Mouse (Mus musculus) B cell, adult 2 months (primary cell): Measurements from ENCODE around the gene Neurl1b.

Source experiments
- DNase-seq, 2 experiments: peaks; one replicate each; pipeline ENCODE4 v3.0.0; 2022

Neurl1b gene

DNA sequence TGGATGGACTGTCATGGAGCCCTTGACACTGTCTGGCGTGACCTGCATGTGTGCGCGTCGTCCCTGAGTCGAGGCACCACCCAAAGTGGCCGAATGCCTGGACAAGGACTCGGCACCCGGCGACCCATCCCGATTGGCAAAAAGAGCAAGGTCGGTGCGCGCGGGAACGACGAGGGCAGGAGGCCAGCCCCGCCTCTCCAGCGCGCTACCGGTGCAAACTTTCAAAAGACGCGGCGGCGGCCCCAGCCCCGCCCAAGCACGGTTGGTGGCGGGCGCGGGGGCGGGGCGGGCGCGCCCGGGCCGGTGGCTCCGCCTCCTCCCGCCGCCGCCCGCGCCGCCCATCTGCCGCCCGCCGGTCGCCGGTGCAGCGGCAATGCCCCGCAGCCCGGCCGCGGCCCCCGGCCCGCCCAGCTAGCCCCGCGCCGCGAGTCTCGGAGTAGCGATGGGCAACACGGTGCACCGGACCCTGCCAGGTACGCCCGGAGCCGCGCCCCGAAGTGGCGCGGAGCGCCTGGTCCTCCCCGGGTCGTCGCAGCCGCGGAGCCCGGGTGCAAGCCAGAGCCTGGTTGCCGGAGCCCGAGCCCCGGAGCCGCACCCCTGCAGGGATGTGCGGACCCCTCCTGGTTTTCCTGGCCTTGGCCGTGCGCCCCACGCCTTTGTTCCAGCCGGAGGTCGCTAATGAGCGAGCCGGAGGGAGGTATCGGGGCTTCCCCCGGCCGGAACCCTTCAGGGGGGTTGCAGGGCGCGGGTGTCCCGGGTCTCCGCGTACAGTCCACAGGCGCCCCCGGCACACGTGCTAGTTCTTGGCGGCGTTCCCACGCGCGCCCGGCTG is at the start of gene Neurl1b:
Gene Neurl1b (plus strand): TSS at position 307 of the 832 bp plus-strand sequence.
- peak; percentile 43 to 50 for DNase-seq

DNA sequence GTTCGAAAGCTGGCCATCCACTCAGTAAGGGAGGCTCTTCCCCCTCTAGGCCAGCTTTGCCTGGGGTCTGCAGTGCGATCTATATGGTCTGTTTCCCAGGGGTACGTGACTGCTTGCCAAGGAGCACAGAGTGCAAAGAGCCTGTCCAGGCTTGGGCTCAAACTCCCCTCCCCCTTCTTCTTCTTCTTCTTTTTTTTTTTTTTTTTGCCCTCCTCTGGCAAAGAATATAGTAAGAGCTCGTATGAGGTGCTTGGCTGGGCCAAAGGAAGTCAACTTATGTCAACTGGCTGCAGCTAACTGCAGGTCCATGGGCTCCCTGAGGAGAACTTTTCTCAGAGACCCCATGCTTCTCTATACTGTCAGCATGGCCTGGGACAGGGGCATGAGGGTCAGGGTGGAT is 47.8 kb upstream of the Neurl1b start:
- DNase-seq: no peak

DNA sequence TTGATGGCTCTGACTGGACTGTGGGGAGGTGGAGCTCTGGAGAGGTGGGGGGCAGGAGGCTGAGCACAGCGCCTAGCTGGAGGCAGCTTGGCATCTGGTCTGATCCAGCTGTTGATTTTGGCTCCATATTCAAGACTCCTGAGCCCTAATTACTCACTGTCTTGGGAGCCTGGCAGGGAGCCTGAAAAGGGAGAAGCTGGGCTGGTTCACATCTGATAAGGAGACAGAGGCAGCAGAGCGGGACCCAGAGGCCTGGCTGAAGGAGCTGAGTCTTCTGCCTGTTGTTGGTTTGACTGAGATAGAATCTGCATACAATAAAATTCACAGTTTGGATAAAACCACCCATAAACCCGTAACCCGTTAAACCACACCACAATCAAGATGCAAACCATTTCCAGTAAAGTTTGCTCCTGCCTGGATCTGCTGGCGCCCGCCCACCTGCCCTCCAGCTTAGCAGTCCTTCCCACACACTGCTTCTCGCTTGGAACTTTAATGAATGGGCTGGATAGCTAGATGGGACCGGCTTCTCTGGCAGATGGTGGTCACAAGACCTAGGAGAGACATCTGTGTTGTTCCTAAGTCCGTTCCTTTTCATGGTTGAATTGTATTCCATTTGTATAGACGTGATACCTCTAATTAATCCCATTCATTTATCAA is 46.2 kb upstream of the Neurl1b start:
- no peak for DNase-seq

DNA sequence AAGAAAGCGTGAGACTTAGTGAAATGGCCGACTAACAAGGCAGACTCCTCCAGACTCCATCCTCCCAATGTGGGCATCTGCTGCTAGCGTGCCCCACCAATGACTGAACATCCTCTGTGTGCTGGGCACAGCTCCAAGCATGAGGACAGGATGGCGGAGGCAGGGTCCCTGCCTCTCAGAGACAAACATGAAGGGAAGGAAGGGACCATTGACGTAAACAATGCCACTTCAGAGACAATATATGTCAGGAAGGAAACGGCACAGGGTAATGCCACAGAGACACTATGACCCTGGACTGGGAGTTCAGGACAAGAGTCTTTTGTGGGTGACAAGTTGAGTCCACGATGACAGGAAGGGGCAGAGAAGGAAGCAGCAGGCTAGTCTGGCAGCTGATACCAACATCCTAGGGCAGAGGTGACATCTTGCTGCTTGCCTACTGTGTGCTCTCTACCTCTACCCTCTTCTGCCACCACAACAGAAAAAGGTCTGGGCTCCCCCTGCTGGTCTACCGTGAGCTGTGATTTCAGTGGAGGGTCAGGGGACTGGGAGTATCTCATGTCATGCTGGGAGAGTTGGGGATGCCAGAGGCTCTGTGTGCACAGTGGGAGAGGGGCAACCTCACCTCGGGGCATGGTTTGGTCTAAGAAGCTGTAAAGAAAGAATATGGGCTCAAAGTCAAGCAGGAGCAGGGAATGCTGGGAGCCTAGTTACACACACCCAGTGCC is 43.9 kb upstream of the Neurl1b start:
- DNase-seq: peak; percentile 53 to 57

DNA sequence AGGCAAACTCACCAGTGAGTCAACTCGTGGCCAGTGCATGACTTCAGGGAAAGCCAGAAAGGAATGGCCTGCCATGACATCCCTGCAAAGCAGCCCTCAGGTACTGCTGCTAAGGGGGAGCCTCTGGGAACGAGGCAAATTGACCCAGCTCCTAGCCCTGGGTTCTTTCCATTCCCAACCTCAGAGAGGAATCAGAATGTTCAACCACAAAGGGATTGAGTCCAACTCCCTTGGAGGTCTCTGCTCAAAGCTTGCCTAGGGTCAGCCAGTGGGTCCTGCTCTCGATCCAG is 43.4 kb upstream of the Neurl1b start:
- no peak for DNase-seq

DNA sequence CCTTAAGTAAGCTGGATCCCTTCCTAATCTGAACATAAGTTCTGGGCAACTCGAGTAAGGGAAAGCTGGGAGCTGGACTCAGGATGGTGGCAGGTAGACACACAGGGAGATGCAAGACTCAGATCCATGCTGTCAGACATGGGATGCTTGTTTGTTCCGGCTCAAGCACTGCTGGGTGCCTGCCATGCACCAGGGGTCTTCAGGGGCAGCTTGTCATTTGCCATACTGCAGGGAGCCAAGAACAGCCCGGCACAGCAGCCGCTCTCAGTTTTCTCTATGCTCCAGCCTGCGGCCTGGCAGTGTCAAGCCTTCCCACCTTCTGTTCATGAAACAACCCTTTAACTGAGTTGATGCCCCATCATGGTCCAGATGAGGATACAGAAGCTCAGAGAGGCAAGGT is 41.4 kb upstream of the Neurl1b start:
- DNase-seq: no peak

DNA sequence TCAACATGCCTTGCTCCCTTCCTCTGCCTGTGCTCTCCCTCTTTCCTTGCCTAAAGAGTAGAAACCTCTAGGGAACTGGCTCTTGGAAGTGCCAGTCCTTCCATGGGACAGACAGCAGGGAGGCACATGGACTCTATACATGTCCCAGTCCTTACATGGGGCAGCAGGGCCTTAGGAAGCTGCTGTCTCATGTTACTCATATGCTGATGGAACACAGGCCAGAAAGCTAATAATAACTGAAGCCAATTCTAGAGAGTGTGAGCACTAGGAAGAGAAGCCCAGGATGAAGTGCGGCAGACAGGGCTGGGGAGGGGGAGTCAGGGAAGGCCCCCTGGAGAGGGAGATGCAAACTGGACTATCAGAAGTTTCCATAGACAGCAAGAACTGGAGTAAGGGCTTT is 38.2 kb upstream of the Neurl1b start:
- no peak for DNase-seq

DNA sequence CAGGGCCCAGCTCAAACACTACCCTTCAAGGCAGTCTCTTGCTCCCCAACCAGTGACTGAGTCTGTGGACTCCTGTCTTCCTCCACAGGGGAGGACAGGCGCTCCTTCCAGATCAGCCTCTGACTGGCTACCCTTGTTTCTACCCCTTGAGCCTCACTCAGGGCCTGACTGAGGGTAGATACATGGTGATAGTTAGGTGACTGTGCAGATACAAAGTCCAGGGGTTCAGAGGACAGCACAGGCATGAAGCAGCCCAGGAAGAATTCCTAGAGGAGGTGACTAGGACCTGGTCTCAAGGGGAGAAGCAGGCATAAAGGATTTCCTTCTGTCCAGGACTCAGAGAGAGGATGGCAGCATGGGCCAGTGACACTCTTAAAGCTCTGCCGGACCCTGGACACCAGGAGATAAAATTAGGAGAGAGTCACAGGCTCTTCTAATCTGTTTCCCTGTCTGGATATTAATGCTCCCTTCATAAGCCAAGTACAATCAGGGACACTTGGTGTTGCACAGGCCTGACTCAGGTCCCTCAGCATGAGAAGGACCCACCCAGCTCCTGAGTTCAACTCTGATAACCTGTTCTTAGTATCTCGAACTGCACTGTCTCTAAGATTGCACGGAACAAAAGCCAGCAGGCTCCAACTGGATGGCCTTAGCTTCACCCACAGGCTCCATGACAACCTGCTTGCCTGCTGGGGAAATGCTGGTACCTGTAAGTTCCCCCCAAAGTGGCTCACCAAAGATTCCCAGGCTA is 37.5 kb upstream of the Neurl1b start:
- DNase-seq: no peak

DNA sequence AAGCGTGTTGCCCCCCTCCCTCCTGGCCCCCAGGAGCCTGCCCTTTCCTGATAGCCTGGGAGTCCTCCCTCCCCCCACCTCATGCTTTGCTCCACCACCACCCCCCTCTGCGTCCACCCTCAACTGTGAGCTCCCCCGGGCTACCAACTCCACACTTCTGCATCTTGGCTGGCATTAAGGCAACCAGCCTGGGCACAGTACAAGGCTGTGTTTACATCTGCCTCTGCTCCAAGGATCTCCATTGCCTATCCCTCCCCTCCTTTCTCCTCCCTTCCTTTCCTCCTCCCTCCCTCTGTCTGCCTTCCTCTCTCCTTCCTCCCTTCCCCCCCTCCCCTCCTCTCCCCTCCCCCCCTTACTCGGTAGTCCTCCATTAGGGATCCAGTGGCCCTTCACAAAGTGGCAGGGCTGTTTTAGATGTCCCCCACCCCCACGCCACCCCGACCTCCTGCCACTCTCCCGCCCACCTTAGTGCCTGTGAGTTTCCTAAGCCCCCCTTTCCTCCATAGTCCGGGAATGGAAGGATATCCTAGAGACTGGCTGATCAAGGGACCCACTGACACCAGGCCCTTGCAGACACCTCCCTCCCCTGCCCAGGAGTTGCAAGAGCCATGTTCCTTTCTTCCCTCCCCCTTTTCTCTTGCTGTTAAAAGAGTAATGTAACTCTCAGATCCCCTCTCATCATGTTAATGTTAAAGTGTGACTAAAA is 34.2 kb upstream of the Neurl1b start:
- DNase-seq: no peak

DNA sequence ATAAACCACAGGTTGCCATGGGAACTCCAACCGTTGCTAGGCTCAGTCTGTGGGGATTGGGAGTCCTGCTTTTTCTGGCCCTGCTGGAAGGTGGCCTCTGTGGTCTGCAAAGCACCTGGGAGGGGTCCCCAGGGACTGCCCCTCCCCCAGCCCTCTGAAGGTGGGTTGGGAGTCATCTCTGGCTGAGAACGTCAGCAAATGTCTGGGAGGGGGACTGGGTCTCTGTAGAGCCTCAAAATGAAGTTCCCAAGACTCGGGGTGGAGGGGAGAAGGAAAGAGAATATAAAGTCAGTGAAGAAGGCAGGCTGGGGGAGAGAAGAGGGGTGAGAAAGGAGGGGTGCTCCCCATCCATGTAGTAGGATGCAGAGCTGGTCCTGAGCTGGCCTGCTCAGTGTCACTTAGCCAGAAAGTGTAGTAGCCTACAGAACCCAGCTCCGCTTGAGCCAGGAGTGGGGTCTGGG is 33.6 kb upstream of the Neurl1b start:
- no peak for DNase-seq

DNA sequence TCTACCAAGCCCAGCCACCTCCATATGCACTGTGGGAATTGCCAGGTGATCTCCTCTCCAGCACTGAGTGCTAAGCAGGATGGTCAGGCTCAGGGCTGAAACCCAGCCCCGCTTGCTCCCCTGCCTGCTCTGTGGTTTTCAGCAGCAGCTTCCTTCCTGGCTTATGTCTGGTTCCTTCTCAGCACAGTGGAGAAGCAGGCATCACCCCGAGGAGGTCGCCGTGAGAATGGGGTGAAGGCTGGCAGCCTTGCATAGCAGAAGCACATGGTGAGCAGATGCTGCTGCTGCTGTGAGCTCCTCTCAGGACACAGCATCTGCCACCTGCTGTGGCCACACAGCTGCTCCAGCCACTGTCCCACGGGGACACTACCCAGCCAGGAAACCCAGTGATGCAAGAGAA is 33.0 kb upstream of the Neurl1b start:
- DNase-seq: no peak

DNA sequence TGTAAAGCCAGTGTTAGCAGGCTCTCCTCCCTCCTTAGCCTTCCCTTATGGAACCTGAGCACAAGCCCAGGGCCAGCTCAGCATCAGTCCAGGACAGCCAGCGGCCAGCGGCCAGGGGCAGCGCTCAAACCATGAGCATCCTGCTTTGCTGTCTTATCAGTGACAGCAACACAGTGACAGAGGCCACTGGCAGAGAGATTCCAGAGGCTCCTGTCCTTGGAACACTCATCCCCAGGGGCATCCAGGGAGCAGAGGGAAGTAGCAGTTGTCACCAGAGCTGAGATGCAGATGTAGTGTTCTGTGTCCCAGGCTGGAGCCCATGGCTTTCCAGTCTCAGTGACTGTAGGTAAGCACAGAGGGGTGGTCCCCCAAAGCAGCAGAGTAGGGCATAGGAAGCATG is 32.5 kb upstream of the Neurl1b start:
- DNase-seq: no peak

DNA sequence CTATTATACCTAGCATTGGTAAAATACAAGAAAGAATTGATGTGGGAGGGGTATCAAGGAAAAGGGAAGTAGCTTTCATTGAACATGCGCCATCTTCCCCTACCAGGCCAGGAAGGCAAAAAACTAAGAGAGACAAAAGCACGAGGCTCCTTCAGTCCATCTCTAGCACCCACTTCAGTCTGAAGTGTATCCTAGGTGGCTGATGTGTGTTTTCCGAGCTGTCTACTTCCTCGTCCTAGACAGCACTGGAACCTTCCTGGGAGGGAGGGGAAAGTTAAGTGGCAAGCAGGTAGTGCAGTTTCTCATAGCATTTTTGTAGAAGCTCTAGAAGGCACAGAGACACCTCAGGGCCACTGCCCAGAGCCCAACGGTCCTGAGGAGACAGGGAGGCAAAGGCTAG is 31.9 kb upstream of the Neurl1b start:
- no peak for DNase-seq

DNA sequence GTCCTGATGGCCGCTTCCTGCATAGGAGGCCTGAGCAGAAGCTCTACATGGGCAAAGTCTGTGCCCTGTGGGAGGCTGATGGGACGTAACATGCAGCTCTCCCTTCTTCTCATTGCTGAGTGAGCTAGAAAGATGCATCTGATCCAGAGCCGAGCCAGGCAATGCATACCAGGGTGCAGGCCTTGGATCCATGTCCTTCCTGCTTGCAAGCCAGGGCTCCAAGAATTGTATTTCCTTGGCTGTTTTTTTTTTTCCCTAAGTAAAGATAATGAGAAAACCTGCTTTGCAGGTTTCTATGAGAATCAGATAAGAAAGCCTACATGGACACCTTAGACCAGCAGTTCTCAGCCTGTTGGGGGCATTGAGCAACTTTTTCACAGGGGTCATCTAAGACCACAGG is 30.5 kb upstream of the Neurl1b start:
- no peak for DNase-seq

DNA sequence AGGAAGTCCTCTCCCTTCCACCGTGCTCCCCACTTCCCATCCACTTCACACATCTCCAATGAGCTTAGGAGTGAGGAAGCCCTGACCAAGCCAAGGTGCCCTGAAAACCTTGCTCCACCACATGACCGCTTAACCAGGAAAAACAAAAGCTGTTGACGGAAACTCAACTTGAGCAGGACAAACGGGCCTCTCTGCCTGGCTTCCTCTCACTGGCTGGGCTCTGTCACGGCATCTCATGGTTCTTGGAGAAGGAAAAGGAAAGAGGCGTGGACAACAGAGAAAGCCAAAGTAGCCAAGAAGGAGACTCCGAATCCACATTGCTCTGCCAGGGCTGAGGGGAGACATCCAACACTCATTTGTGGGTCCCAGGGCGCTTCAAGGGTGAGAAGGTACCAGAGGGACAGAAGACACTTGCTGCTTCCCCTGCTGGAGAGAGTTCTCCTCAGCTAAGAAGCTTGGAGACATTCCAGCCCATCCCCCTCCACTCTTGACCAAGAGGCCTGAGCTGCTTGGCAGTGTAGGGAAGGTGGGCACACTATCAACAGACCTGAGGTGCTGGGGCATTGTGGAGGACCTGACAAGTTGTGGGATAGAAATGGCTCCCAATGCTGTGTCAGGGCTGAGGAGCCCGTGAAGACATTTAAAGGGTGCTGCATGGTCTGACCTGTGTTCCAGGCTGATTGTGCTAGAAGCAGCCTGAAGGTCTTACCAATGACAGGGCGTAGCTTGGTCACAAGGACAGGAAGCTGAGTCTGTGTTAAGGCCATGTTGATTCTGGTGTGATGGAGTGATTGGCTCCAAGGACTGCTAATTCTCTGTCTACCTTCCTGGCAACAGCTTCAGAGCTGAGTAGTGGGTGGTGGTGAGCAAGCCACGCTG is 29.1 kb upstream of the Neurl1b start:
- no peak for DNase-seq

DNA sequence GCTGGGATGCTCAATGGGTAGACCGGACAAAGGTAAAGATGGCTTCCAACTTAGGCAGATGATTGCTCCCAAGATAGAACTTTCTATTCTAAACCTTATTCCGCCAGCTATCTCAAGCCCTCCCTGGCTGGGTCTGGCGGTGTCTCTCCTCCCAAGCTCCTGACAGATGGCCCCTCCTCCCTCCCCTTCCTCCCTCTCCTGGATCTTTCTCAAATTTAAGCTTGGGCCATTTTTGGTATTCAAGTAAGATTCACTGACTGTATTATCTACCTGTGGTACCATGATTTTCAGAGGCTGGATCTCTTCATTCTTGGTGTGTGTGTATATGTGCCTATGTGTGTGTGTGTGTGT is 28.5 kb upstream of the Neurl1b start:
- no peak for DNase-seq

DNA sequence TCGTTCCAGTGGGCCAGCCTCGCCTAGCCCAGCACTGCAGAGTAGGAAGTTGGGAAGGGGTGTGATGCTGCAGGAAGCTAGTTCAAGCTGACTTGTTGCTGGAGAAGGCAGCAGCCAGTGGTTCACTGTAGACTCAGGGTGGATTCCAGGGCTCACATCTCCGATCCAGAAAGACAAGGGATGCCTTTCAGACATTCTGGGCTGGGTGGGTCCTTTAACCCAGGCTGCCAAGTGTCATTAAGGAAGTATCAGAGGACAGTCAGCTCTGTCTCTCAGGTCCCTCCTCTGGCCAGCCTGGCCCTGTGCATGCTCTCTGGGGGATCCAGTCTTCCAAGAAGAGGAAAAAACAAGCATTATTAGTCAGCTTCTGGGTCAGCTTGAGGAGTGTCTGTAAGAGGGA is 26.5 kb upstream of the Neurl1b start:
- DNase-seq: no peak

DNA sequence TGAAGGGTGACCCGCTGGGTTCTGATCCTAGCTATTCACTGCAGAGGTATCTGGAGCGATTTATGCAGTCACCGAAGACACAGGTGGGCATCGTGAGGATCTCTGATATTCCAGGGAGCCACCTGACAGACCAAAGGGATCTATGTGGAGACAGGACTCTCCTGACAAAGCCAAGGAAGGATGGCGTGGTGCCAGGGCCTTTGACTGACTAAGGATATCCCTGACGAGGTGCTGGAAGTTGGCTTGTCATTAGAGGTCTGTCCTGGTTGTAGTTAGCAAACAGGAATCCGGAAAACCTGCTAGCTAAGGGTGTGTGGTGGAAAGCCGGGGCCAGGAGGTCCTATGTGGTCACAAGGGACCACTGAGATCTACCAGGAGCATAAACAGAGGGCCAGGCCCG is 25.4 kb upstream of the Neurl1b start:
- no peak for DNase-seq

DNA sequence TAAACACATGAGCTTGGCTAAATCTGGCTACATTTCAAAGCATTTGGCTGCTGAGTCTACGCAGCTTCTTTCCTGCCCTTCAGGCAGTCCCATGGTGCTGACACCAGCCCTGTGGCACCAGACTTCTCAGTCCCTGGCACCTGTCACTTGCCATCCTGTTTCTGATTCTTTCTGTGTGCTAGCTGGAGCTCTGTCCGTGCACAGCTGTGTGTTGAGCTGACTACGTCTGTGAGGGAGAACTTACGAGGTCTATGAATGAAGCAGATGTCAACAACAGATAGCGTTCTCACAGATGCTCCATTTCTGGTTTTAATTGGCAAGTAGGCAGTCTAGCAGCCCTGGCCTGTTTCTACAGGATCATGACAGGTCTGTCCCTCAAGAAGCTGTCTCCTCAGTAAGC is 24.0 kb upstream of the Neurl1b start:
- DNase-seq: no peak

DNA sequence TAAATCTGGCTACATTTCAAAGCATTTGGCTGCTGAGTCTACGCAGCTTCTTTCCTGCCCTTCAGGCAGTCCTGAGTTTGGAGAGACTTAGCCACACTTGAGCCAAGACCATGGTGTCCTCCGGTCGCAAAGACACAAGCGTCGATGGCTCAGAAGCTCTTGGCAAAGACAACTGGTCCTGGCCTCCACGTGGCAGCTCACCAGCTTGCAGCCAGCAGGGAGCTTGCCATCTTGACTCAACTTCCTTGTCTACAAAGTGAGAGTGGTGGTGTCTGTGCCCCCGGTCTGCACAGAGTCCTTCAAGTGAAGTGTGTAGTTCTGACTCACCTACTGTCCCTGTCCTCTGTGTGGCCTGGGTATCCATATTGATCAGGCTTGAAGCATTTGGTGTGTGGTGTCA is 22.3 kb upstream of the Neurl1b start:
- no peak for DNase-seq

DNA sequence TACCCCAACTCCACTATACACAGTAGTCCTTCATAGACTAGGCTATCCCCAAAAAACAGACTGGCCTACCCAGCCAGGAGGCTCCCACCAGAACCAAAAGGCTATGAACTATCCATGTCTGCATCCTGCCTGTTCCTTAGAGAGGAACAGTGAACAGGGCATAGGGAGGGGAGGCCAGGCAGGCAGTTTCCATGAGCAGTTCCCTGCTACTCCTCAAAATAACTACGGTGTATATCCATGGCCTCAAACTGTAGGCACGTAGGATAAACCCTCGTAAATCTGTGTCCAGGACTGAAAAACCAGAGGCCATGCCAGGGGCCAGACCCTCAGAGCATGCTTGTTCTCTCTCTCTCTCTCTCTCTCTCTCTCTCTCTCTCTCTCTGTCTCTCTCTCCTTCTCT is 17.9 kb upstream of the Neurl1b start:
- no peak for DNase-seq

DNA sequence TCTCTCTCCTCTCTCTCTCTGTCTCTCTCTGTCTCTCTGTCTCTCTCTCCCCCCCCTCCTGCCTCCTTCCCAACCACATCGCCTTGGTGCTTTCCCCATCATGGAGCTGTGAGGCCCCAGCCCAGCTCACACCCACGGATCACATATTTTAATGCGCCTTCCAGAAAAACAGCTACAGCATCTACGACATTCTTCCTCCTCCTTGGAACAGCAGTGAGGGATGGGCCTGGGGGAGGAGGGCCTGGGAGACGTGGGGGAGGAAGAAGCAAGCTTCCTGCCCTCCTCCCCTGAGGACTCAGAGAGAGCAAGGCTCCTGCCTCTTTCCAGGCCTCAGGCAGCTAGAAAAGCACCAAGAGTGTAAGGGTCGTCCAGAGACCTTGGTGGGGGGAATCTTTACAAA is 17.3 kb upstream of the Neurl1b start:
- no peak for DNase-seq
